Mouse (Mus musculus) hematopoietic multipotent progenitor cell, adult 10-12 weeks (in vitro differentiated cells): Measurements from ENCODE around the gene Gm30737. TPM values are rescaled to one million over a fixed set of nuclear protein-coding genes. Genes with fewer than 3 reads are reported as not detected.

ENCODE experiments used
- polyA plus RNA-seq: library from polyadenylated mRNA; stranded (reverse); fragments of >175 nt; gene quantifications from 2 replicates; pipeline ENCODE4 v1.2.3, GENCODE M21; 2012; ENCODE audit warnings: low replicate concordance

Gene Gm30737
- polyA plus RNA-seq = not detected in 2 replicates

GRCm38 (mm10) chrY:14400410-14400809 lies at the start of gene Gm30737:
Gene Gm30737, plus strand, starts transcription at chrY:14400710.

